Mouse (Mus musculus) CD8-positive naive resting alpha-beta T cell, adult 2 months (primary cell): Measurements from ENCODE around the gene Rab5if.
"Not testable (repeated sequence)": the region's sequence is repeated elsewhere in the genome, so short reads cannot be mapped to it uniquely, and the experiment has no call there.

Experiments
- DNase-seq, 2 experiments: peaks; one replicate each; pipeline ENCODE4 v3.0.0; 2022; ENCODE audit warnings: low read depth in 2 of 2, low spot score in 2 of 2

Gene Rab5if

DNA sequence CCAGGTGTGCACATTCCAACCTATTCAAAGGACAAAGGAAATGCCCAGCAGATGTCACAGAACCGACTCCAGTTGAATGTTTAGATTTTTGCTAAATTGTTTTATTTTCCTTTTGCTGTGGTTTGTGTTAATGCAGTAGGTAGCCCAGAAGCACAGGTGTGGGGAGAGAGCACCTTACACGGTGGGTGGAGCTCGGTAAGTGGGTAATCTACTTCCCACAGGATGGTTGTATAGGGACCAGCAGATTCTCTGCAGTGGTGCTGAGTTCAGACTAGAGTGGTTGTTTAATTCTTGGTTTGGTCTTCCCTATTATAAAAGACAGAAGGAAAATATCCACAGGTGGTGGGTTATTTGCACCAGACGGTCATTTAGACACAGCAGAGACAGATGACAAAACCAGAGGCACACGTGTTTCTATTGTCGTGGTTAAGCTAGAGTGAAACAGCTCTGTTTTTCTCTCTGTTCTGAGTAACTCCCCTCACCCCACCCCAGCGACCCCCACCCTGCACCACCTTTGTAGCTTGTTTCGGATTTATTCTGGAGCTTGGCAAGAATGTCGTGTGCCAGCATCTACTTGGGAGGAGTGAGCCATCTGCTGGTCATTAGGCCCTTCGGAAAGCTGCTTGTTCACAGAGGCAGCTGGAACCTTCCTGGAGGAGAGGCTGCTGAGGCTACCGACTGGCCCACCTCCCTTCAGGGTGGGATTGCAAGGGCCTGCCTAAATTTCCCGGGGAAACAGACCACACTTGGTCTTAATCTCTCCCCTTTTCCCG lies 8.7 kb upstream of the Rab5if start:
- DNase-seq, result not testable (repeated sequence)

DNA sequence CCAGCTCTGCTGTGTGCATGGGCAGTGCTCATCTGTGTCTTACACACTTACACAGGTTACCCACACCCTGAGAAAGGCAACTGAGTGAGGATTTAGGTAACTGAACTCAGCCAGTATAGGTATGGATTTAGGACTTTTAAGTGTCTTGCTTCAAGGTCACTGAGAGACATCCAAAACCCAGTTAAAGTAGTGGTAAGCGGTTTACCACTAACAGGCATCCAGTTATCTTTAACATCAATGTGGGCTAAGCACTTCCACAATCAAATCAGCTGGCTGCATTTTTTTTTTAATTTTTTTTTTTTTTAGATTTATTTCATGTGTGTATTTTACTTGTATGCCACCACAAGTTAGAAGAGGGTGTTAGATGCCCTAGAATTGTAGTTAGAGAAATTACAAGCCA lies 6.6 kb upstream of the Rab5if start:
- DNase-seq, result no peak

DNA sequence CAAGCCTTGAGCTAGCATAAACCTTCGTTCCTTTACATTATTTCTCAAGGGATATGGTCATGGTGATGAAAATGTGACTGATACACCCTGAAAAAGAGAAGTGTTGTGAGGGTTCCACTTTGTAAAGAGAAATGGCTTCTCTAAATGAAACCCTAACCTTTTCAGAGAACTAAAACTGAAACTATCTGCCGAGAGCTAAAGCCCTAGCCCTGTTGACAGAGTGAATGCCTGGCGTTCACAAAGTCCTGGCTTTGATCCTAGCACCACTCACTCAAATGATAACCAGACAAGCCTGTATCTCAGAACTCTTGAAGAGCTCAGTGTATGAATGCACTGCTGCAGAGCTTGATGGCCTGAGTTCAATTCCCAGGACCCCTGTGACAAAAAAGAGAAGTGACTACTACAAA lies 5.5 kb upstream of the Rab5if start:
- DNase-seq, result no peak

DNA sequence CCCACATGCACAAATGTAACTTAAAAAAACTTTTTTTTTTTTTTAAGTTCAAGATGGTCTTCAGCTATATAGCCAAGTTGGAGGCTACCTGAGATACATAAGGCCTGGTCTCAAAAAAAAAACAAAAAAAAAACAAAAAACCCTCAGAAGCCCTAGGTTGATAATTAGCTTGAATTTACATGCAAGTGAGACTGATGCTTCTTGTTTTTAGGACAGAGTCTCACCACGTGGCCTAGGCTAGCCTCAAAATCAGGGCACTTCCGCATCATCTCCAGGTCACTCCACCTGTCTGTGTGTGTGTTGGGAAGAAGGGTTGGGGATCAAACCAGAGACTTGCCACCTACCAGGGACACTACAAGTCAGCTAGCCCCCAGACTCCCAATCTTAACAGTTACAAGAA lies 5.1 kb upstream of the Rab5if start, which contains the start of gene 4930518I15Rik:
TSS of gene 4930518I15Rik (minus strand) at position 112 of the 400 bp plus-strand sequence.
- DNase-seq, result no peak

DNA sequence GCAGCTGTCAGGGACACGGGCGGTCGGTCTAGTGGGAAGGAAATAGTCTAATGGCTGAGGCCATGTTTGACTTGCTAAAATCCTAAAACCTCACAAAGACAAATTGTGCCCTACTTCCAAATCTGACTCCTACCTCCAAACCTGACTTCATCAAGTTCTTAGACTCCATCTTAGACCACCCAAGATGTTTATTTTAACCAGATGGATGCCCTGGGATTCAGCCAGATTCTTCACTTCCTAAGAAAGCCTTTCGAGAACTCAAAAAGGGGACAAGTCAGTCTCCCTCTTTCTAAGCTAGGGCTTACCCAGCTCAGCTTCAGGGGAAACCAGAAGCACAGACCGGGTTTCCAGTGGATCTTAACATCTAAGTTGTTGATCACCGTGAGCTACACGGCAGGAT lies 4.3 kb upstream of the Rab5if start:
- DNase-seq, result no peak

DNA sequence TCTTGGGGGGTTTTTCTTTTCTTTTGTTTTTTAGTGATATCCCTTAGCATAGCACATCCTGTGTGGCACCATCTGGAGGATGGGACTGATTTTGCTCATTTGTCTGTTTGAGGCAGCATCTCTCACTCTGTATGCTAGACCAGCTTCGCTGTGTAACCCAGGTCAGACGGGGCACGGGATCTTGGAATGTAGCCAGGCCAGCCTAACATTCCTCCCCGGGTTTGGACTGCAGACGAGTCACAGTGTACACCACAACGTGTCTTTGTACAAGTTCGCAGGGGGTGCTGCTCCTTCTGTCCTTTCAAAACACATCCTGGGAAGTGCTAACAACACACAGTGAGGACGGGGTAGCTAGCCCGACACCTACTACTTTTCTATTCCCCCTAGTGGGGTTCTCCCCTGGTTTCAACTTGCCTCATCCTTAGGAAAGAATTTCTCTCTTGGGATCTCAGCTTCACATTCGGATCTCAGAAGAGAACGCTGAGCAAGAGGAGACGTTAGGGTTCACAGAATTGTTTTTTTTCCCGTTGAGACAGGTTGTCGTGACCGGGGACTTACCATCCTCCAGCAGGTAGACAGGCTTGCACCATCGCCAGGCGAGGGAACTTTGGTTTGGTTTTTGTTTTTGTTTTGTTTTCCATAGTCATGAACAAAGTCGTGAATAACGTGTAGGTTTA lies 749 bp upstream of the Rab5if start:
- peak in 1 of 2 experiments; percentile 35 for DNase-seq

DNA sequence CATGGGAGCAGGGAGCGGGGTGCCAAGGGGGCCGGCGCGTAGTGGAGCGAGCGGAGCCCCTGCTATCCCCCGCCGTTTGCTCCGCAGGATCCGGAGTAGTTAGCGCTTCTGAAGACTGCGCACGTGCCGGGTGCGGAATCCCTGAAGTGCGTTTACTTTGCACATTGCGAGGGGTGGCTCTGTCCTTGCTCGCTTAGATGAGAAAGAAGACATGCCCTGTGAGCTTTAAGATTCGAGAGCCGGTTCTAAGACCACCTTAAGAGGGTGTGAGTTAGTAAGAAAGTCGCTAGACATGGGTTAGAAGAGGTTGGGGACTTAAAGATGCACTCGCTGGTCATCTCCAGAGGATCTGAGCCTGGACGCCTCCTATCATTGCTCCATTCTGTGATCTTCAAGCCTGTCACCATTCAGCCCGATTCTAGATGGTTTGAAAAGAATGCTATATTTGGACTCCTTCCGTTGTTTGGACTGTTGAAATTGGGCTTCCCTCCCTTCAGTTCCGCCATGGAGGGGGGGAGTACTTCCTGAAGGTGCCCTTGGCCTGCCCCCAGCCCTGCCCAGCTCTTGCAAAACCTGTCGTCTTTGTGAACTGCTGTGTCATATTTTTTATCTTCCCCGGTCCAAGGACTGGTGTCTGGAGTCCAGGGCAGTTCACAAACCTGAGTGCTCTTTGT lies 696 bp downstream of the Rab5if start:
- peak in 1 of 2 experiments; percentile 57 for DNase-seq

DNA sequence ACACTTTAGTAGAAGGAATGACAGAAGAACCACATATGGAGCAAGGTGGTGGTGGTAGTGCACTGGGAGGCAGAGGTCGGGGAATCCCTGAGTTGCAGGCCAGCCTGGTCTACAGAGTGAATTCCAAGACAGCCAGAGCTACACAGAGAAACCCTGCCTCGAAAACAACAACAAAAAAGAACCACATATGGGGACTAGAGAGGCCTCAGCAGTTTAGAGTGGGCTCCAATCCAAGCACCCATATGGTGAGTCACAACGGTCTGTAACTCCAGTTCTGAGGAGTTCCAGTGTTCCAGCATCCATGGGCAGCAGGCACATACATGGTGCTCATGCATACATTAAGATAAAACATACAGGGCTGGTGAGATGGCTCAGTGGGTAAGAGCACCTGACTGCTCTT lies 1.6 kb downstream of the Rab5if start:
- no peak for DNase-seq

DNA sequence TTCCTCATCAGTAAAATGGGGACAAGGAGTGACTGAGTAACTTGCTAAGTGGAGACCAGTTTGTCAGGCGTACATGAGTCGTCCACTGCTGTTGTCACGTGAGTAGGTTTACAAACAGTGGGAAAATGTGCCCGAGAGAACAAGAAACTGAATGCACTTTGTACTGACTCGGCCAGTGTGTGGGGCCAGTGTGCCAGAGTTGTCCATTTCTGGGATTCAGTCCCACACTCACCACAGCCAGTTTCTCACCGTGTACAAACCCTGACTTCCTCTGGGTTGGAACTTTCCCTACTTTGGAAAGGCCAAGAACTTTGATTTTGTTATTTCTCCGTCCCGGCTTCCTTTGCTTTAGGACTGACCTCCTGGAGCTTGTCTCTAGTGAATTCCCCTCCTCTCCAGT lies 6.1 kb downstream of the Rab5if start:
- DNase-seq, result no peak

DNA sequence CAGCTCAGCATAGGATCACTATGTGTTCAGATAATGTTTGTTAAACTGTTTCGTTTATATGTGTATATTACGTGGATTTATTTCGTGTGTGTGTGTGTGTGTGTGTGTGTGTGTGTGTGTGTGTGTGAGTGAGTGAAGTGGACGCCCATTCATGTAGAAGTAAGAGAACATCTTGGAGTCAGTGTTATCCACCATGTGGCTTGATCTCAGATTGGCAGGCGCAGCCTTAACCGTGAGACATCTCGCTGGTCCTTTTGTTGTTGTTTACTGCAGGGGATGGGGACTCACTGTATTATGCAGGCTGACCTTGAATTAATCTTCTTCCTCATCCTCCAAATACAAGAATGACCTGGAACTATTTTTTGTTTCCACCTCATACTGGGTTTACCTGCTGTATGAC lies 6.6 kb downstream of the Rab5if start:
- DNase-seq, result no peak

DNA sequence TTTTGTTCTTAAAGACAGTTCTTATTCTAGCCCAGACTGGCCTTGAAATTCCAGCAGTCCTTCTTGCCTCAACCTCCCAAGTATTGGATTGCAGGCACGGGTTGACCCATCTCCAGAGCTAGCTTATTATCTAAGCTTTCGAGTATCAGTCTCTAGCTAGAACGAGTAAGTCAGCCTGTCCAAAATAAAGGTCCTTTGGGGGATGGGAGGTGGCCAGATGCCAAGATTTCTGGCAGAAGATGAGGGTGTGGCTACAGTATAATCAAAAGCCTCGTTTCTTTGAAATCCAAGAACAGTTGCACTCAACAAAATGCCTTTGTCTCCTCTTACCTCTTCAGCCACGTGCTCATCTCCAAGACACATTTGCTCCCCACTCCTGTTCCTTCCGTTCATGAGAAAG lies 7.6 kb downstream of the Rab5if start:
- DNase-seq, result no peak

DNA sequence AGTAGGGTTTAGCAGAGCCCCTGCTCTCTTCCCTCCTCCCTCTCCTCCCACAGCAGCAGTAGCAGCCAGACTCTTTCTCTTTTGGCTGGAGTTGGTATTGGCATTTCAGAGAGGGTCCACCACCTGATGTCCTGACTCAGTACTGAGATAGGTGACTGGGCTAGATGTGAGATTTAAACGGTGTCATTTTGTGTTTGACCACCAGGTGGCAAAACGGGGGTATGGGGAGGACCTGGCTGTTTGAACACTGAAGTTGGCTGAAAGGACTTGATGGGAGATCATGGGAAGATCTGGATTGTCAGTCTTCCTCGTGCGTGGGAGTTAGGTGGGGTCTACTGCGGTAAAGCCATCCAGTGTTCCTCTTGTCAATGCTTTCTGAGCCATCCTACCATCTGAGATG lies 10.7 kb downstream of the Rab5if start:
- DNase-seq, result peak; percentile 50 to 67

DNA sequence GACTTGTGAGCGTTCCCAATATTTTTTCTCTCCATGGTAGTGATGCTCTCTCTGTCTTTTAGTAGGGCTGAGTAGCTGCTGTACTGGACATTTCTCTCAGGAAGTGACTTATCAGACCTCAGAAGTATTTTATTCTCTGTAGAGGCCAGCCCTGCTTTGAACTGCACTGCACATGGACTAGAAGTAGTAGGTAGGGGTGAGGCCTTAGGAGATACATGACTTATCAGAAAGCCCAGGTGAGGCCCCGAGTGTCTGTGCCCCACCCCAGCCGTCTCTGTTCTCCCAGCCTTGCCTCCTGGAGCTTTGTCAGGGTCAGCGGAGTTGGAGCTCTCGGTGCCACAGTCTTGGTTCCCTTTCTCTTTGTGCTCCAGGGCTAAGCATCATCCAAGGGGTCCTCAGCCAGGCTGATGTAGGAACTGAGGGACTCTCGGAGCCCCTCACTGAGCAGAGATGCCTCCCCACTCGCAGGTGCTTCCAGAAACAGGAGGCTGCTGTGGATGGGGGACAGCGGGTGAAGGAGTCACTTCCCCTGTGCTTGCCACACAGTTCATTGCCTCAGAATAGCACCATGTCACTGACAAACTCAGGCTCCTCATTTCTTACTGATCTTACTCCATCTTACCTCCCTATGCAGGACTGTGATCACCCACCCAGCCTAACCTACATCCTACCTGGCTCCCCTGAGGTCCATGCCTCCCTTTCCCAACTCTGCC lies 11.3 kb downstream of the Rab5if start:
- DNase-seq, result no peak

DNA sequence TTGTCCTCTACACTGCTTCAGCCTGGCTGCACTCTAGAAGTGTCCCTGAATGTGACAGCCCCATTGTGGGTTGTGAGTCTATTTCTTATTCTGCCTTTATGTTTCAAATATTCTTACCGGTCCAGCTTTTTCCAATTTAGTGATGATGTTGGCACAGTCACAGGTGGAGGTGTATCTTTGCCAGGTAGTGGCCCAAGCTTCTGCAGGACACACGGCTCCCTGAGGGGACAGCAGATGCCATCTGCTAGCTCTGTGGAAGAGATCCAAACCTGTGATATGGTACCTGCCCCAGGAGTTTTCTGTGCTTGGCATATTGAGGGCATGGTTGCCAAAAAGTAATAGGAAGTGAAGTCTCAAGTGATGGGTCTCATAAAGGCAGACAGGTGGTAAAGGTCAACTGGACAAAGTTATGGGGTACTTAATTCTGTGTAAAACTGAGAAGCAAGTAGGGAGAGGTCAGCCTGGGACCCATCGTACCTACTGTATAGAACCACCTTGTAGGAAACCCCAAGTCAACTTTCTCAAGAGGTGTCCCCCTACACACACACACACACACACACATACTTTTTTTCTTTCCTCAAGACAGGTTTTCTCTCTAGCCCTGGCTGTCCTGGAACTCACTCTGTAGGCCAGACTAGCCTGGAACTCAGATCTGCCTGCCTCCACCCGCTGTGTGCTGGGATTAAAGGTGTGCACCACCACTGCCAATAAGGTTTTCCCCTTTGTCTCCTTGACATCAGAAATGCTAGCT lies 12.0 kb downstream of the Rab5if start:
- DNase-seq, result no peak

DNA sequence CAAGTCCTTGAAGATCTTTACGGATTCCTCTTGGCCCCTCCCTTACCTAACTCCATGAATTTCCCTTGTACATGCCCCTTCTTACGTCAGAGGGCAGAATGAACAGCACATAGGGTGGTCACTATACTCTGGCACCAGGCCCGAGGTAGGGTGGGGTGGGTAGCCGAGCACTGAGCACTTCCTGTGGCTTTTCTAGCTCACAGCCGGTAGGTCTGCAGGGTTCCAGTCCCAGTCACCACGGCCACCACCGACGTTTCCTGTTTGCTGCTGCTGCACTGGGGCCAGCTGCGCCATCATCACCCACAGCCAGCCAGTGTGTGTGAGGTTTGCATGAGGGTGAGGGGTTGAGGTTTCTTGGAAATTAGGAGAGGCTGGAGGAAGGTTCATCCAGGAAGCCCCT lies 14.8 kb downstream of the Rab5if start:
- DNase-seq, result peak; percentile 67 to 71

DNA sequence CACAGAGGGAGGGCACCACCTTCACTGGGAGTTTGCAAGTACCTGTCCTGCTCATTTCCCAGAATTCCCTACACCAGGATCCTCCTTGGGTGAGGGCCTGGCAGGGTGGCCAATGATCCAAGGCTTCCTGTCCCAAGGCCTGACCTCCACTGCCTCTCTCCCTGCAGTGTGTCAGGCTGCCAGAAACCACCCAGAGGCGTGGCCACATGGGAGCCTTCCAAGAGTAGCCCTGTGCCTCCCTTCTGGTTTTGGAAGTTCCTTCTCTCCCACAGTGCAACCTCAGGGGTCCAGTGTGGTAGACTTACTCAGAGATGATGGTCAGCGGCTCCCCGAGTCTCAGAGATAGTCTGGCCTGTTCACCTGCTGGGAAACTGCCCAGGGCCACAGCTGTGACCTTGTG lies 16.6 kb downstream of the Rab5if start:
- DNase-seq, result no peak

DNA sequence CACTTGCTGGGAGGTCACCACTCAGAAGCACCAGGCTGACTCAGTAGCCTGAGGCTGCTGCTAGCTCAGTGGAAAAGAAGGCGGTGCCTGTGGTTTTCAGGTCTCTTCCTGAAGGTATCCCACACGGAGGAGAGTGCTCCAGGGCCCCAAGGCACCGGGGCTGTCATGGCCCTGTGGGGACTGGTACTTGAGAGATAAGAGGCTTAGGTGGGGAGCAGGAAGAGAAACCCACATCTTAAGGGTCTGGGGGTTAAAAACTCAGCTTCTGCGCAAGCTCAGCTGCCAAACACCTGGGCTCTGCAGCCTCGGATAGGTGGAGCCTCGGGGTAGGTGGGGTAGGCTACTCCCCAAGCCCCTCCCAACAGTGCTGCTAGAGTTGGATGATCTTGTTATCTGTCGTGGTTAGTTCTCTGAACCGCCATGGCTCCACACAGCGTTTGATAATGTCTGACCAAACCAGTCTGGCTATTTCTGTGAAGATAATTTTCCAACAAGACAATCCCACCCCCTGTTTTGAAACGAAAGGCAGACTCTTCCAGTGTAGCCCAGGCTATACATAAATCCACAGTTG lies 19.6 kb downstream of the Rab5if start:
- peak; percentile 71 to 78 for DNase-seq

DNA sequence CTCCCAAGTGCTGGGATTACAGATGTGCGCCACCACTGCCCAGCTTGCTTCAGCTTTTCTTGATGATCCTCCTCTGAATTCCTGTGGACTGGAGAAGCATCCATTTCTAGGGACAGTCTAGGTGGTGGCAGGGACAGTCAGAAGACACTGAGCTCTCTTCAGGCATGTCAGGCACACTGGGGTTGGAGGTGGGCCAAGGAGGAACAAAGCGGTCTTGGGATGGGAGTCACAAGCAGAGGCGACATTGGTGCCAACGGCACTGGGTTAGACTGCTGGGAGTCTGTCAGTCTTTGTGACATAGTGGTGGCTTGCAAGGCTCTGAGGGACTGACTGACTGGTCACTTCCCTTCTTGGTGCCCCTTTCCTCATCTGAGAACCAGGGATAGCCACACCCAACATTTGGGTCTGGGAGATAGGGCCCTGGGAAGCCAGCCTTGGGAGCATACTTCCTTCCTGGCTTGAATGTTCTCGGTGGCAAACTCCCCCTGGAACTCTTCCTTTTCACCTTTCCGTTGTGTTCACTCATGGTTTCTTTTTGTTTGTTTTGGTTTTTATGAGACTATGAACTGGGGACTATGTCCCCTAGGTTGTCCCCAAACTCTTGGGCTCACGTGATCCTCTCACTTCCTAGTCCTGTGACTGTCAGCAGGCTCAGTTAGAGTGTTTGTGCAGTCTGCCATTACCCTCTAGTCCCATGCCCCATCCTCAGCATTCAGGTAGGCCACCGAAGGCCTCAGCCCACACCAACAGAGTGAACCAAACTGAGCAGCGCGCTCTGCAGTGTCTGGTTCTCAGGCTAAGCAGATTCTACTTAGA lies 21.7 kb downstream of the Rab5if start:
- no peak for DNase-seq

DNA sequence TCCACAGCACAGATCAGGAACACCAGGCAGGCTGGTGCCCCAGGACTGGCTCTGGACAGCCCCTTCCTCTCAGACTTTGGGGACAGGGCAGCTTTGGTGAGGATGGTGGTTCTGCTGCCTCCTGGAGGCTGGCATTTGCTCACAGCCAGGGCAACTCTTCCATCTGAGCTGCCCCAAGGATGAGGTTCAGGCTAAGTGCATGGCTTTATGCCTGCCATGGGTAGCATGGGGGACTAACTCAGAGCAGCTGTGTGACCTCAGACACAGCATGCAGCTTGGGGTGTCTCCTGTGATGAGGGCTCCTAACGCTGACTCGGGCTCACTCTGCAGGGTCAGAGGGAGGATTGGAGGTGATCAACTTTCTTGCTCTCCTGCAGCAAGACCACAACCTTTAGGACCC lies 22.7 kb downstream of the Rab5if start:
- DNase-seq, result not testable (repeated sequence)
